Mouse (Mus musculus): ENCODE results near the gene Morn1. TPM values are rescaled to one million over a fixed set of nuclear protein-coding genes. Genes with fewer than 3 reads are reported as not detected.
A peak's percentile ranks its signal among the peaks of the same experiment; 100 is the strongest.

Gene Morn1
- total RNA-seq, 2 experiments from 2014 or later: 13.5 to 14.1 TPM

DNA sequence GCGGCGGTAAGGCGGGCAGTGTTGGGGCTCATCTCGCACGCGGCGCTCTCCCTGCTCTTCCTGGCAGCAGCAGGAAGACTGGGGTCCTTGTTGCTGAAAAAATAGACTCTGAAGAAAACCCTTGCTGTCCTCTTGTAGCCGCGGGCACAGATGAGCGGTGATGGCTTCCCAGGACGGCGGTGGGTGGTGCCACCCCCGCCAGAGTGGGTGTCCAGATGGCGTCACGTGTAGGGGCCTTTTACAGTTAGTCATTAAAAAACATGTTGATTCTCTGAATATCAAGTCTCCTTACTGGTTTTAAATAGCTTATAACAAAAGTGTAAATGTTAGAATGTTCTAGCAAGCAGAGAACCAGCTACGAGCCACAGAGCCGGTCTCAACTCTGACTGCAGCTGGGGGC lies 70.4 kb downstream of the Morn1 start:
- DNase-seq (ENCODE audit: low spot score in 2 of 2): peak in 1 of 2 experiments; percentile 51

DNA sequence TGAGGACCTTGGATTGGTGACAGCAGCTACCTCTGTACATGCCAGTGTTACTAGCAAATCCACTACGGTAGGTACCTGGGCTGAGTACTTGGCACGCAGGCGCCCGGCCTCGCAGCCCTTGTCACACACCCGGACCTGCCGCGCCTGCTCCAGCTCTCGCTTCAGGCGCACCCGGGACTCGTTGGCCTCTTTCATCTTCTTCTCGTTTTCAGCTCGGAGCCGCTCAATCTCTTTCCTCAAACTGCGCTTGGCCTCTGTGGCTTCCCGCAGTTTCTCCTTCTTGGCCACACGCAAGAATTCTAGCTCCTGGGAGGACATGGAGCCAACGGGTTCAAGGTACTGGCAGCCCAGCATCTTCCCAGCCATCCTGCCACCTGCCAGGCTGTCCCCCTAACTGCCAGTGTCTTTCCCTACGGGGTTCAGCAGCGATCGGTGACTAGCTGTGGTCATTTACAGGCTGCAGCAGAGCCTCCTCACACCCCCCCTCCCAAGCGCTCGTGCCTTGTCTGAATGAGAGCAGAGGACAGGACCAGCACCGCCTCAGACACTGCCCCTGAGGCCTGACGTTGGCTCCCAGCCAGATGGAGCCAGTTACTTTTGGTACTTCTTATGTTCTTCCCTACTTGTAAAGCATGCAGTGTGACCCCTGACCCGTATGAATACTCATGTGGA lies 71.6 kb downstream of the Morn1 start:
- DNase-seq (ENCODE audit: low spot score in 2 of 2): no peak

DNA sequence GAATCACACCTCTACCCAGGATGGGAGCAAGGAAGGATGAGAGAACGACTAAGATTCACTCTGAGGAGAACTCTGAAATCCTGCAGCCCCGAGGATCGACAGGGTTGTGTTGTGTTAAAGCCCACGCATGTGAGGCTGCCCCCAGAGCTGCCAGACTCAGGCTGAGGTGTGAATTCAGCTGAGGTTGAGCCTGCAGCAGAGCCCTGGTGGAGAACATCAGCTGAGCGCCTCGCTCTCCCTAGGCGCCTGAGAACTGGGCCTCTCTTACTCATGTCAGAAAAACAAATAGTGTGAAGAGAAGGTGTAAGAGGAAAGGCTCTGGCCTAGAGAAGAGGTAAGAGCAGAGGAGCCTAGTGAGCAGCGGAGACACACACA lies 72.2 kb downstream of the Morn1 start:
- no peak for DNase-seq (ENCODE audit: low spot score in 2 of 2)

DNA sequence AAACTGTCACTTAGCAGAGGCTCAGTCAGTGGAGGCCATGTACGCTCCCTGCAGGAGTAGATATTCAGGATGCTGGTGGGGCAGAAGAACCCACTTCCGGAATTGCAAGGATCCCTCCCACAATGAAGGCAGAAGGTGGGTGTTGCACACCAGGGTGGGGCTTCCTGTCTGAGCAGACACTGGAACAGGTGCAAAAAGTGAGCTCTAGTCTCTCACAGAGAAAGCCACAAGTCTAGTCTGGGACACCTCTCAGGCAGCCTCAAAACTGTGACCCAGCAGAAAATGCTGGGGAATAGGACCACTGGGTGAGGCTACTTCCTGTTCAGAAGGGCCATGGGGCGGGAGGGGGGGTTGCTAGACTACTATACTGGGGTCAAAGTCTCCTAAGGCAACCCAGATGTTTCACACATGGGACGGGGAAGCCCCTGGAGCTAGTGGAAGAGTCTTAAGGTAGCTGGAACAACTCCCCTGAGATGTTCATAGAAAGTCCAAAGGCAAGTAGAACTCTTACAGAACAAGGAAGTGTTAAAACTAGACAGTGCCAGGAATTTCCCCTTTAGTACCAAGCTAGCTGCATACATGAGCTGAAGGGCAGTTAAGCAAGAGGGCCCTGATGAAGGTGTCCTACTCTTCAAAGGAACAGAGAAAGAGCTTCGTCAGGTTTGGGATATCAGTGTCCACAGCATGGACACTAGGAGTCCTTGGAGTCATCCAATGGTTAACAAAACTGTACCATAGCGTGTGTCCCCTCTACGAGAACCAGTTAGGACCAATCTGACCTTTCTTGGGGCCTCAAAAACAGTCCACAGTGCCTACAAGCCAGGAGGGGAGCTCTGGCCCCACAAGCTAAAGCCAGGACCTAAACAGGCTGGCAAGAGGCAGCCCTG lies 76.3 kb downstream of the Morn1 start:
- DNase-seq (ENCODE audit: low spot score in 2 of 2): no peak

DNA sequence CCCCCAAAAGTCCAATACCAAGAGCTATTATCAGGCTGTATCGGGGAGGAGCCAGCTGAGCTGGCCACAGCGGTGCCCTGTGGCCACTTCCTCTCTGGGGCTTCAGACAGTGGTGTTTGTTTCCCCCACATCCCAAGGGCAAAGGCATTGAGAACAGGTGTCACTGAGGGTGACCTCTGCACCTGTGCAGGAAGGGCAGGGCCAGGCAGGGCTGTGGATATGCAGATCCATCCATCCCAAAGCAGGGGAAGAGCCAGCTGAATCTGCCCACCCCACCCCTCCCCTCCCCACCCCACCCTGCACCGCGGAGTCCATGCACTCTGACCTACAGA lies 76.9 kb downstream of the Morn1 start:
- no peak for DNase-seq (ENCODE audit: low spot score in 2 of 2)

DNA sequence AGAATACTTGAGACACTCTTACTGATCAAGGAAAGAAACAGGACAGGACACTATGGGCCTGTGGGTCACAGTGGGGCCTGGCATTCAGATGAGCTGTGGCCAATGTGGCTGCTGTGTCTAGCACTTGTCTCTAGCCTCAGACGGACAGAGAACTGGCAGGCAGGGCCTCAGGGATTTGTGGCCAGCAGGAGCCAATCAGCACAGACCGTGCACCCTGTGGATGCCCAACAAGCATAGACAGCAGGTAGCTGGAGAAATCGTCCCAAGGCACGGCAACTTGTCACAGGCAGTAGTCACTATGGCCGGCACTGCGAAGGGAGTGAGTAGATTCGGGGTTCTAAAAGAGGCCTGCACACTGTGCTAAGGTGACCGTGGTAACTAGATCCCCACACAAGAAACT lies 77.3 kb downstream of the Morn1 start:
- no peak for DNase-seq (ENCODE audit: low spot score in 2 of 2)

DNA sequence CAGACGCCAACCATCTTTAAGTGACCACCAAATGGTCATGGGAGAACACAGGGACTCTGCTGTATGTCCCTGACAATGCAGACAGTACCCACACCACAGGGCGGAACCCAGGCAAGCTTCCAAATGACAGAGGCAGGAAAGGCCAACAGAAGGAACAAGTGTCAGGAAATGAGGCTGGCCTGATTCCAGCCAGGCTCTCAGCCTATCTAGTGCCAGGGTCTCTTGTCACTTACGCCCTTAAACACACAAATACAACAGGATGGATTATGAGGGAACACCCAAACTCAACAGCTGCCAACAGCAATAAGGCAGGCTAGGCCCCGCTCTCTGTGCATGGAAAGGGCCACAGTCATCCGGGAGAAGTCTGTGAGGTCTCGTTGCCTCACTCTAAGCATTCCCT lies 78.2 kb downstream of the Morn1 start:
- DNase-seq (ENCODE audit: low spot score in 2 of 2): no peak

DNA sequence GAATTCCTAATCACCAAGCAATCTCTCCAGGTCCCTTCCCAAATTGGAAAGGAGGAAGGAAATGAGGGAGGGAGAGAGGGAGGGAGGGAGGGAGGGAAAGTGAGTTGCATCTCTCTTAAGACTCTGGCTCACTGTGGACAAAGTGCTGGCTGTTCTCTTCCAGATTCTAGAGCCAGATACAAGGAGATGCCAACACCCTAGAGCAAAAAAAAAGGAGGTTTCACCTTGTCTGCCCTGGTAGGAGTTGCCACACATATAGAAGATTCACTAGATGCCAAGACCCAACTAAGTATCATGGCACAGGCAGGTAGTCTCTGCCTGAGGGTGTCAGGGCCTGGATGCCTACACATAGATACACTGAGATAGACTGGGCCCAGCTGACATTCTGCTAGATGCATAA lies 79.5 kb downstream of the Morn1 start:
- DNase-seq (ENCODE audit: low spot score in 2 of 2): no peak

DNA sequence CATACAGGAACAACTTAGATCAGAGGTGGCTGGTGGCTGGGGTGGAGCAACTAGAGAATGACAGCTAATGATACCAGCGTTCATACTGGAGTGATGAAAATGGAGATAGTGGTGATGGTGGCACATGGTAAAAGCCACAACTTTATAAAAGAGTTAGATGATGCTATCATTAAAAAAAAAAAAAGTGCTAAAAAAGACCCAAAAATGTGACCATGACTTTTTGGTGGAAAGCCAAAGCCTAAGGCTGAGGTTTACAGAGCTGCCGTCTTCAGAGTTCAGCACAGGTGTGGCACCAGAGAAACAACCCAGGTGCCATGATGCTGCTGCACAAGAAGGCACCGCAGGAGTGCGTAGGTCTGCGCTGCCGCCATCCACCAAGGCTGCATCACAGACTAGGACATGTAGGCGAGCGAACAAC lies 82.5 kb downstream of the Morn1 start:
- DNase-seq (ENCODE audit: low spot score in 2 of 2): no peak

DNA sequence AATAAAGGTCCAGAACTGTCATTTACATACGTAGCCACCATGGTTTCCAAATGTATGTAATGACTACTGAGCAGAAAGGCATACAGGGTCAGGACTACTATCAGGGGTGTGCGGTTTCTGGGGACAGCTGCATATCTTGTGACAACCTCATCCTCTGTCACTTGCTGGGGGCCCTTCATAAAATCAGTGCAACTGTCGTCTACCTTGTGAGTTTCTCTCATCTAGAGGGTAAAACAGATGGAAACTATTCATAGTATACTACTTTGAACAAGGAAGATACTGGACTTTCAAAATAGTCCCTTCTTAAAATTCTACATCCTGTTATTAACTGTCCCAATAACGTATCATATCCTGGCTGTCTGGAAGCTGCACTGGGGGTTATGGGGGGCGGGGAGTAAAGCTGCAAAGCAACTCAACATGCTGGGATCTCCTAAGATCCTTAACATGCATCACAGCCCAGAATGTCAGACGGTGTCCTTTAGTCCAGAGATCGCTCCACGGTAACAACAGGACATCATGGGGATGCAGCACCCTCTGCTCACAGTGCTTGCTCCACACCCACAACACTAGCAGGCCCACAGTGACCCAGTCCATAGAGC lies 84.3 kb downstream of the Morn1 start:
- DNase-seq (ENCODE audit: low spot score in 2 of 2): no peak

DNA sequence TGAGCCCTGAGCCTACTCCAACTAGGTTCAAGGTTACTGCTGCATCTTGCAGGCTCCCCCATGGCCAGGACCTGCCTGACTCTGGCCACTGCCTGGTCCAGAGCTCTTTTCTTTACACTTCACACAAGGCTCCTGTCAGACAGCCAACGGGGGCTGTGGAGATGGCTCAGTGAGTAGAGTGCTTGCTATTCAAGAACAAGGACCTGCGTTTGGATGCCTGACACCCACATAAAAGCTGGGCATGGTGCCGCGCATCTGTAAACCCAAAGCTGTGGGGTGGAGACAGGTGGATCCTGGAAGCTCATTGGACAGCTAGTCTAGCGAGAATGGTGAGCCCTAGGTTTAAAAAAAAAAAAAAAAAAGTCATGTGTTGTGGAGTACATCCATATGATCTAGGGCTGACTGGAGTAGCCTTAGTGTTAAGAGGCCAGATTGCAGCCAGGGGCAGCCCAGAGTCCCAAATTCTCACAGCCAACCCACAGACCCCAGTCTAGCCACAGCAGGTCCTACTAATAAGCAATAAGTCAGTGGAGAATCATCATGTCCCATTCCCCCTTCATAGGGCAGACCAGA lies 85.7 kb downstream of the Morn1 start:
- DNase-seq (ENCODE audit: low spot score in 2 of 2): no peak

DNA sequence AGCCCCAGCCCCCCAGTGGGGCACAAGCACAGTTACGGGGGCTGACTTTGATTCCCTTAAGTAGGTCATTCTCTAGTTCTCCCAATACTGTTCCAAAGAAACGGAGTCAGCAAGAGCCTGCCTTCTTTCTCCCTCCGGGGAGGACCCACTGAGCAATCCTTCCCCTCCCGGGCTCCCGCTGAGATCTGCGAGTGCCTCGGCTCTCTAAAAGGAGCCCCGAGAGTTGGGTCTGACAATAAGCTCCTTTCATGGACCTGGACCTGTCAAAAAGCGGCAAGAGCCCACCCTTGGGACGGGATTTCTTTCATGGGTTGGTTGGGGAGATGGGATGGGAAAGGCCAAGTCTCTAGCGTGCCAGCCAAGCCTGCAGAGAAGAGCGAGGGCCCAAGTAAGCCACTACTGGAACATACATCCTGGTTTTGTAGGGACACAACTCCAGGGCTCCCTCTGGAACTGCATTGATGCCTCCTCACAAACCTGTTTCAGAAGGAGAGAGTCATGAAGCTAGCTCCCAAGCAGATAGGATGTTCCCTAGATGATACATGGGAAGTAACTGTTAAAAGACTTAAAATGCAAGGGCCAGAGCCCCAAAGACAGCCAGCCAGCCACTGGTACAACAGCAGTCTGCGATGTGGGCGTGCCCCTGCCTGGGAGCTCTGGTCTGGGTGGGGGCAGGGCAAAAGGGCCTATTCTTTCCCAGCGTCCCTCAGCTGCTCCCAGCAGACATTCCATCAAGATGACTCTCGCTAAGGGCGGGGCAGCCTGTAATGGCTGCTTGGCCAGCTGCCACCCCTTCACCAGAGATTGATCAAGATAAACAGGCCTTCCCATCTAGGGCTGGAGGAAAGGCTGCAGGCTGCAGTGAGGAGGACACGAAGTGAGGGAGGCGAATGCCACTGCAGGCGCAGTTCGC lies 86.8 kb downstream of the Morn1 start:
- DNase-seq (ENCODE audit: low spot score in 2 of 2): peak; percentile 62 to 76

DNA sequence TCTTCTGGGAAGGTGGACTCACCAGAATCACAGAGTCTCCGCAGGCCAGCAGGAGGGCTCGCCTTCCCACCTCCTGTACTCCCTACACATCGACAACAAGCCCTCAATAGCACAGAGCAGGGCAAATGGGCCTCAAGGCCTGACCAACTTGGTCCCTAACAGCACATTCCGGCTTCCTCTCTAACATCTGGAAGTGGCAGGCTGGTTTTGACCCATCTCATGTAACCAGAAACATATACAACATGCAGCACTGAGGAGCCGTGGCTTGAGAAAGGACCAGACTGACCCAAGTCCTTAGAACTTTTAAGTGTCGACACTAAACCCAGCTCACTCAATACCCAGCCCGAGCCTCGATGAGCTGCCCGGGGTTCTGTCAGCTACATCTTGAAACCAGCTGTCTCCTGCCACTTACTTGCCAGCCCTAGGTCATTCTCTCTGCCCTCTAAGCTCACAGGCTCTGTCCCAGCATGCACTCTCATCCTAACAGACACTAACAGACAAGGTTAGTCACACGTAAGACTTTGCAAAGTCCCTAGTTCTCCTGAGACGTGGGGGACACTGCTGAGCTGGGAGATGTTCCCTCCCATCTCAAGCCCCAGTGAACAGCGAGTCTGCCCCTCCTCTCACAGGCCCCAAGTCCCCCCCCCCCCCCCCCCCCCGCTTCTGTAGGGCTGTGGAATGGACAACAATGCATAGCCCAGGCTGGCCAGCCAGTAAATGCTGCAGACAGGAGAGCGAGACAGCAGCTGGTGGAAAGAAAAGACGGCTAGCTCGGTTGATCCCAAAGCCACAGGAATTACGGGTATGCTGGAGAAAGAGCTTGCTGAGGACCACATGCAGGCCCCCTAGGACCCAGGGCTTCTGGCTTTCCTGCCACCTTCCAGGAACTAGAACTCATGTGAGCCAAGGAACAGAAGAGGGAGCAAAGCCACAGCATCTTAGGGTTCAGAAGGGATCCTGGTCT lies 87.7 kb downstream of the Morn1 start:
- no peak for DNase-seq (ENCODE audit: low spot score in 2 of 2)

DNA sequence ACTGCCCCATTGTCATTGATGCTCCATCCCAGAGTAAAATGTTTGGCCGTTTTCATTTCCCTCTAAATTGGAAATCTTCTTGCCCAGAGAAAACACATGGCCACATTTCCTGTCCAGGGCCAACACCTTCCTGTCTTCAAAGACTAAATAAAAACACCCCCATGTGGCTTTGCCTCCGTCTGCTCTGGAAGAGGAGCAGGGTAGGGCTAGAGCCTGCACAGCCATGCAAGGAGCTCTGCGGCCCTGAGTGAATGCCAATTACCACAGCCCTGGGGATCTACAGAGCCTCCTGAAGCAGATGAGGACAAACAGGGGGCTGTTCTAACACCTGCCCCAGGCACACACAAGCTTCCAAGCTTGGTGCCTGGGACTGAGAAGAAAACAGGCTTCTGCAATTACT lies 89.8 kb downstream of the Morn1 start:
- no peak for DNase-seq (ENCODE audit: low spot score in 2 of 2)

DNA sequence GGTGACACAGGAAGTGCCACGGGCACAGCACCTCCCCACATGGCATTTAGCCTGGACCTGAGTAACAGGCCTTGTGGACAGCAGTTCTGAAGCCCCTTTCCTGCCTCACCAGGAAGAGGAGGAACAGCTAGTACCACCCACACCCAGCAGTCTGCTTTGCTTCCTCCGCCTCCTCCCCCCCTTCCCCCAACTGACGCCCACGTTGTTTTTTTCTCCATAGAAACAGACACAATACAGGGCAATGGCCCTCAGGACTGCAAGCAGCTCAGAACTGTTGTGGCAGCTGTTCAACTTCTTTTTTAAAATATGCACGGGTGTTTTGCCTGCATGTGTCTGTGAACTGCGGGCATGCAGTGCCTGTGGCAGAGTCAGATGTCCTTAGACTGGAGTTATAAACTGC lies 91.9 kb downstream of the Morn1 start:
- peak; percentile 37 to 71 for DNase-seq (ENCODE audit: low spot score in 2 of 2)

DNA sequence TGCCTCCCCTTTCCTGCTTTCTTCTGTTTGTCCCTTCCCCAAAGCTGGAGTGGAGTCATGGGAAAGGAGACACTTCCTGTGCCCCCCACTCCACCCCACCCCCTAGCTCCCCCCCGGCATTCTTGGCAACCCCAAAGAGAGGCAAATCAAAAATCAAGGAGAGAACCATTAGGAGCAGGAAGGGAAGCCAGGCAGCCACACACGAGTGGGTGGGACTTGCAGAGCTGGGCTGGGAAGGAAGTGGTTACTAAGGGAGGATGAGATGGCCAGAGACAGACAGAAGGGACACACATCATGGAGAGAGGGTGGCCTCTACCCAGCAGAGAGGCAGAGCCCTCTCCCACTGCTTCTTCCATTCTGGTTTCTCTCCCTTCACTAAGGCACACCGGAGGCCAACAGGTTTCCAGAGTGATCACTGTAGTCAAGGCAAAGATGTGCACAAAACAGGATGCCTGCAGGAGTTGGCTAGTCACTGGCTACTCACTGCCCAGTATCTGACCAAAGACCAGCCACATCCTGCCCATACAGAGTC lies 92.7 kb downstream of the Morn1 start:
- DNase-seq (ENCODE audit: low spot score in 2 of 2): no peak

DNA sequence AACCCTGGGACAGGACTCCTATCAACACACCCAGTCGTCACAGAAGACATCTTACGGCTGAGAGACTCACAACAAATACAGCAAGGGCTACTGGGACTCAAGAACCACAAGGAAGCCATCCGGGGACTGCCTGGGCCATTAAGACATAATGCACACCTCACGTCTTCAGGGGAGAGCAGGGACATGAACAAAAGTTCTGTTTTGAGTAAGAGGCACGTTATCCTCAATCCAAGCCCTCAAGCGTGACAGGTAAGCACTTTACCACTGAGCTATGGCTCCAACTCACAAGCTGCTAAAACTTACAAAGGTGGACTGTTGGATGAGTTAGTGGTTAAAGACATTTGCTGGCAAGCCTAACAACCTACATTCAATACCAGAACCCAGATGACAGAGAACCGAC lies 96.8 kb downstream of the Morn1 start:
- DNase-seq (ENCODE audit: low spot score in 2 of 2): no peak

DNA sequence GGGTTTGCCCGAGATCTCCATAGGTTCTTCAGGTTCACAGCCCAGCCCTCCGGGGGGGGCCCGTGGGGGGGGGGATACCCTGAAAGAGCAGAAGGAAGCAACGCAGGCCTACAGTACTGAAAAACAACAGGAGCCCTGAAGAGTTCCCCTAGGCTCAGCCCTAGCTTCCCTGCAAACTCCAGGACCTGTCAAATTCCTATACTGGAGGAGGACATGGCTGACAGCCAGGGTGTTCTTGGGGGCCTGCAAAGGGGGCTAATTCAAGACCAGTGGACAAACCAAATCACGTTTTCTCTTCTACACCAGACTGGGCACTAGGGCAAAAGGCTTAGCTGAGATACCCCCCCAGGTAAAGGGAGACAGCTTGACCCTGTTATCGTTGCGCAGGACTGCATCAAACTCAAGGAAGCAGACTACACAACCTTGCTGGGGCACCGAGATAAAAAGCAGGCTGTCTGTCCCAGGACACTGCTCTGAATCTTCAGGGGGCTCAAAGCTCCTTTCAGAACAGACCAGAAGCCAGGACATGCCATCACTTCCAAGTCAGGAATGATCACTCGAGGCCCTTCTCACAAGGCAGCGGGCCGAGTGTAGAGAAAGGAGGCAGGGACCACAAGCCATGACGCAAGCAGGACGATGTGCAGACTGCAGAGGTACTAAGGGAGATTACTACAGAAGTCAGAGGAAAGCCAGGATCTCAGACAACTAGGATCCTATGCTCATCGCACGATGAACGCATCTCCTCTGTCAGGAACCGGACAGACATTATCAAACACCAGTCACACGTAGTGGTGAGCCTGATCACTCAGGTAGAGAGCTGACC lies 98.1 kb downstream of the Morn1 start:
- no peak for DNase-seq (ENCODE audit: low spot score in 2 of 2)

DNA sequence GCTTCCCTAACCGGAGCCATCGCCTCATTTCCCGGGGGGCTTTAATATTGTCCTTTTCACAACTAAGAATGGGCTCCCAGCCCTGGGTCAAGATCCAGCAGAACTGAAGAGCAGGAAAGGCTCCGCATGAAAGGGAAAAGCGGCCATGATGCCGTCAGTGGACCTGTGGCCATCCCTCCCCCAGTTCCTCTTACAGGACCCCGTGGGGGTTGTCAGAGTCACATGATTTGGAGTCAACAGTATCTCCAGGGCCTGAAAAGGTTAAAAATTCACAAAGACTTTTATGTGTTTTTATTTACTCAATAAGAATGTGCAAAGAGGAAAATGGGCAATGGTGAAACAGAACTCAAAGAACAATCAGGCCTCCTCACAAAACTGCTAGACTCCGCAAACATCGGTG lies 99.5 kb downstream of the Morn1 start:
- no peak for DNase-seq (ENCODE audit: low spot score in 2 of 2)

All from layer of hippocampus, postnatal 14 days (tissue).